Mouse (Mus musculus) kidney, embryonic 14.5 days (tissue): ENCODE results near the gene Ddx11. TPM values are rescaled to one million over a fixed set of nuclear protein-coding genes. Genes with fewer than 3 reads are reported as not detected.

Source experiments
- polyA plus RNA-seq: library from polyadenylated mRNA; unstranded; fragments of >200 nt; fragmentation: Nextera tagmentation; extraction: Ambion mirVana; gene quantifications from 2 replicates; pipeline ENCODE4 v1.2.1, GENCODE M21; 2014

Gene Ddx11
- polyA plus RNA-seq, 1 experiment from 2014 or later, result 26.3 TPM

Other genes starting within 250 kb of the Ddx11 start
- gene Ralbp1, start 237.7 kb upstream of the Ddx11 start, polyA plus RNA-seq, result 61.3 and 76.6 TPM in 2 replicates
- gene Twsg1, start 172.3 kb upstream of the Ddx11 start, polyA plus RNA-seq, result 84.6 and 146 TPM in 2 replicates
- gene Ankrd12, start 46.4 kb upstream of the Ddx11 start, polyA plus RNA-seq, result 20.4 and 21.3 TPM in 2 replicates
- gene Ndufv2, start 22.0 kb upstream of the Ddx11 start, polyA plus RNA-seq, result 380 and 457 TPM in 2 replicates
- gene Washc1, start 12.0 kb upstream of the Ddx11 start, polyA plus RNA-seq, result 33.1 and 38.4 TPM in 2 replicates